Mouse (Mus musculus) midbrain, embryonic 10.5 days (tissue): ENCODE measurements around the gene Zcchc14. TPM values are rescaled to one million over a fixed set of nuclear protein-coding genes. Genes with fewer than 3 reads are reported as not detected.

ENCODE experiments used
- DNase-seq: peaks from one replicate; pipeline ENCODE4 v3.0.0-alpha.2; 2017; ENCODE audit warnings: low spot score
- H3K27ac ChIP-seq: fragments of 300-500 bp; sonication (generic); replicated peaks from 2 replicates; pipeline ENCODE4 v1.5.1; 2016; ENCODE audit warnings: mild to moderate bottlenecking
- H3K27me3 ChIP-seq: fragments of 300-500 bp; sonication (generic); 2 replicates; pipeline ENCODE4 v1.6.1; 2016; ENCODE audit warnings: low read depth, mild to moderate bottlenecking; ENCODE audit not compliant: poor library complexity, severe bottlenecking
- H3K36me3 ChIP-seq: fragments of 300-500 bp; sonication (generic); 2 replicates; pipeline ENCODE4 v1.6.1; 2016; ENCODE audit warnings: mild to moderate bottlenecking, moderate library complexity
- H3K4me1 ChIP-seq: fragments of 300-500 bp; sonication (generic); 2 replicates; pipeline ENCODE4 v1.6.1; 2016
- H3K4me3 ChIP-seq: fragments of 300-500 bp; sonication (generic); 2 replicates; pipeline ENCODE4 v1.5.1; 2016; ENCODE audit warnings: mild to moderate bottlenecking, moderate library complexity
- H3K9me3 ChIP-seq: fragments of 300-500 bp; sonication (generic); replicated peaks from 2 replicates; pipeline ENCODE4 v1.6.1; 2016; ENCODE audit warnings: mild to moderate bottlenecking
- WGBS: fragments of 180-500 bp; shearing (Covaris S2); methylation state at CpG from one replicate; pipeline ENCODE4 v1.1.7; 2016; 5-methylcytosine and 5-hydroxymethylcytosine counted together
- polyA plus RNA-seq: library from polyadenylated mRNA; unstranded; fragments of >200 nt; fragmentation: Nextera tagmentation; extraction: Ambion mirVana; gene quantifications from 2 replicates; pipeline ENCODE4 v1.2.1, GENCODE M21; 2016

The Zcchc14 gene
- polyA plus RNA-seq, 1 experiment from 2014 or later = 14.9 TPM

DNA sequence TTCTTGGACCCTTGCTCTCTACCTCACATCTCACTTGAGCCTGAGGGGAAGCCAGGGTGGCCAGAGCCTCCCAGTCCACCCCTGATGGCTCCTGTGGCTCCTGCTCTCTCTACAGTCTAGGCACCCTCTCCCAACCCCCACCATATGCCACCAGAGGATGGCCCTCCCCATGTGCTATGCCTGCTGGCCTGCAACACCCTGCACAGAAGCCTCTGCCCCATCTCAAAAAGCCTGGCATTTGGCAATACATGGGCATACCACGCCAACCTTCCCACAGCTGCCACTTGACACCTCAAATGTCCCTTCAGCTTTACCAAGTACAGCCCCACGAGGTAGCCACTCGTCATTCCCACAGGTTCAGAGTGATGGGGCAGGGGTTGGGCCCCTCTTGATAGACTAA lies 9.9 kb downstream of the Zcchc14 start:
- no peak overlapping the region for H3K4me3 ChIP-seq
- no peak for DNase-seq
- peaks cover 12% of the 10 kb centered on the region for H3K36me3 ChIP-seq
- H3K27me3 ChIP-seq = no peaks in the 10 kb centered on the region
- peaks cover 44% of the 10 kb centered on the region for H3K4me1 ChIP-seq
- H3K9me3 ChIP-seq = no peaks in the 10 kb centered on the region
- H3K27ac ChIP-seq = no peak overlapping the region
- 86% methylated on average over 3 of the region's 3 CpGs for WGBS

DNA sequence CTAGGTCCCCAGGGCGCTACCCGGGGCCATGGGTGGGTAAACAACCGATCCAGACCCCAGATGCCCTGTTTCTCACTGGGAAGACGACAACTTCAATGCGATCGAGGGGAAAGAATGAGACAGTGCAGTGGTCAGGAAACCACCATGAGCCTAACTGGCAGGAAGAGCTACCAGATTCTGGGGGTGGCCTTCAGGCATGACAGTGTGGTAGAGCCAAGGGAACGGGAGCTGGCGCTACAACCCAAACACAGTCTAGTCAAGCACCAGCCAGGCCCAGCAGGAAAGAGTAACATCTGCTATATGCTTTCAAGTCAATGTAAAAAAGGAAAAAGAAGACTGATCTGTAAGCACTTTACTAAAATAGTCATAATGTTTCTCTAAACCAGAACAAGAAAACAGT lies 16.5 kb downstream of the Zcchc14 start:
- Histone ChIP-seq H3K27ac (no peak overlapping the region), H3K4me3 (no peak overlapping the region), H3K4me1 (peaks cover 16% of the 10 kb centered on the region), H3K36me3 (peaks cover 37% of the 10 kb centered on the region), H3K9me3 (no peaks in the 10 kb centered on the region), H3K27me3 (no peaks in the 10 kb centered on the region)
- DNase-seq = no peak
- WGBS = 91% methylated on average over 8 of the region's 8 CpGs

DNA sequence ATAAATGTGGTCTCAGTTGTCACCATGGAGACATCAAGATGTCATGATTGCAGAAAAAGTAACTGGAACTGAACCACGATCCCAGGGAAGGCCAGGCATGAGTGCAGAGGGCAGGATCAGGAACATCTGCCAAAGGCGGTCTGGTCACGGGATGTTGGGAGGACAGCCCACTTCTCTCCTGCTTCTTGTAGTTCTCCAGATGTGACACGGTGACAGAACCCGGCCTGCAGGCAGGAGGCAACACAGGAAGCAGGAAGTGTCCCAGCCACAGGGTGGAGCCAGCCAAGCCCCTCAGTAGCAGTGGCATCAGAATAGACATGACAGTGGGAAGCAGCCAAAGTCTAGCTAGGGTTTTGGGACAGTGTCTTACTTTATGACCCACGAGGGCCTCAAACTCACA lies 17.2 kb downstream of the Zcchc14 start:
- DNase-seq = no peak
- WGBS = 88% methylated on average over 6 of the region's 6 CpGs
- H3K9me3 ChIP-seq = no peaks in the 10 kb centered on the region
- no peak overlapping the region for H3K4me3 ChIP-seq
- H3K4me1 ChIP-seq = peaks cover 16% of the 10 kb centered on the region
- H3K36me3 ChIP-seq = peaks cover 41% of the 10 kb centered on the region
- no peak overlapping the region for H3K27ac ChIP-seq
- H3K27me3 ChIP-seq = no peaks in the 10 kb centered on the region

DNA sequence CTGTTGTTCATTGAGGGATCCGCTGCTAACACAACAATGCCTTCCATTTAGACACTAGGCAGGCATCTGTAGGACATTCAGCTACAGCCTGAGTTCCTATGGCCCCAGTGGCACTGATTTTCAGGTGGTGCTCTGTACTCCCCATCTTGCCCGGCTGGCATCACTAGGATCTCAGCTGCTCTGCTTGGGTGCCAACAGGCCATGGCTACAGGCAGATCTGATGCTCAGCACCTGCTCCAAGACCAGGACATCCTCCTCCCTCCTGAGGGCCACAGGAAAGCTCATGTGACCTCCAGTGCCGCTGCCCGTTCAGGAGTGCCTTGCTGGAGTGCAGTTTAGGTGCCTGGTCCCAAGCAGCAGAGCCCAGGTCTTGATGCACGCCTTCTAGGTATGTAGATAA lies 20.3 kb downstream of the Zcchc14 start:
- Histone ChIP-seq H3K4me3 (no peak overlapping the region), H3K4me1 (peaks cover 16% of the 10 kb centered on the region), H3K27ac (0 out of 2 replicates have a peak overlapping the region, but pooled peaks have one; percentile 23), H3K36me3 (peaks cover 59% of the 10 kb centered on the region), H3K27me3 (no peaks in the 10 kb centered on the region), H3K9me3 (no peaks in the 10 kb centered on the region)
- DNase-seq = no peak
- WGBS = 87% methylated on average over 5 of the region's 5 CpGs

DNA sequence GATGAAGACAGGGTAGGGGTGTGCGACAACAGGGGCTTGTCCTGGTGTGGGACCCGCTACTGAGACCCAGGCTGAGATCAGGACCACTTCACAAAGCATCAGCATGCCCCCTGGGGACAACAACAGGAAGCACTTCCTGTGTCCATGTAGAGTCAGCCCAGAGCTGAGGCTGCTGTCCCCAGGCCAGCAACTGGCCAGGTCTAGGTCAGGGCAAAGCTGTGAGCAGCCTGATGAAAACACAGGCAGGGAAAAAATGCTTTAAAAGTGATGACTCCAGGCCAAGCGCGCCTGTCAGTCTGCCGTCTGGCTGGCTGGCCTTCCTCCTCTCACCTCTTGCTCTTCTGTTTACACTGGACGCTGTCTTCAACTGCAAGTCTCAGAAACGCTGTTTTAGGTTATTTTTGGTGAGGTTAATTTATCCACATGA lies 21.0 kb downstream of the Zcchc14 start:
- peaks cover 12% of the 10 kb centered on the region for H3K4me1 ChIP-seq
- no peak for DNase-seq
- H3K36me3 ChIP-seq = peaks cover 67% of the 10 kb centered on the region
- no peaks in the 10 kb centered on the region for H3K9me3 ChIP-seq
- 0 out of 2 replicates have a peak overlapping the region, but pooled peaks have one; percentile 23 for H3K27ac ChIP-seq
- 80% methylated on average over 7 of the region's 7 CpGs for WGBS
- no peak overlapping the region for H3K4me3 ChIP-seq
- H3K27me3 ChIP-seq = no peaks in the 10 kb centered on the region

DNA sequence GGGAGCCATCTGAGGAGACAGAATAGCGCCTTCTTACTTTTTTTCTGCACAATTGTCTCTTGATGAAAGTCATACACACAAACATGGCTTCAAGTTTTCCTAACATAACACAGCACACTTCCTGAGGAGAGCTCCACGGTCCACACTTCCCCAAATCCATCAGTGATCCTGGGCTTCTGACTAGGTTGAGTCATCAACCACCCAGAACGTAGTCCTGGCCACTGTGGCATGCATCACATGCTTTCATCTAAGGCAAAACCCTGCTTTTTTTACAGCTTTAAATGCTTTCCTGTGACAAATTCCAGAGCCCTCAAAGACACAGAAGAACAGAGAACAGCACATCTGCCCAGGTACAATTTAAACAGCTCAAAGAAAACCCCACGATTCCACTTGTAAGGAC lies 24.0 kb downstream of the Zcchc14 start:
- H3K36me3 ChIP-seq = peaks cover 66% of the 10 kb centered on the region
- H3K4me3 ChIP-seq = no peak overlapping the region
- no peak overlapping the region for H3K27ac ChIP-seq
- H3K9me3 ChIP-seq = no peaks in the 10 kb centered on the region
- peaks cover 20% of the 10 kb centered on the region for H3K4me1 ChIP-seq
- no peaks in the 10 kb centered on the region for H3K27me3 ChIP-seq
- 92% methylated on average over 4 of the region's 4 CpGs for WGBS
- no peak for DNase-seq

DNA sequence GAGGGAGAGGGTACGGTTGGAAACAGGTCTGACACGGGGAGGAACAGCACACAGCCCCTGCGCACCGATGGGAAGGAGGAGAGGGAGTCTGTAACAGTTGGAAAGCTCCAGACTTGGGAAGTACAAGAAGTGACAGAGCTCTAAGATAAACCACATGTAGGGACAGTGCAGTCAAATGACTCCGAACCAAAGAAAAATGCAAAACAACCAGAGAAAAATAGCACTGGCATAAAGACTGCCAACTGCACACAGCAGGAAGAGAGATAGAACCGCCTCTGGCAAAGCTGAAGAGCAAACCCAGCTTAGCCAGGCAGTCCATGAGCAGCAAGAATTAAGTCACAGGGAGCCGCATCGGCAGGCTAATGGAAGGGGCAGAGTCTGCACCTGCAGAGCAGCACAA lies 29.7 kb downstream of the Zcchc14 start:
- Histone ChIP-seq H3K9me3 (no peaks in the 10 kb centered on the region), H3K36me3 (peaks cover 53% of the 10 kb centered on the region), H3K27me3 (no peaks in the 10 kb centered on the region), H3K4me1 (peaks cover 9% of the 10 kb centered on the region), H3K4me3 (no peak overlapping the region), H3K27ac (no peak overlapping the region)
- no peak for DNase-seq
- WGBS = 89% methylated on average over 8 of the region's 8 CpGs

DNA sequence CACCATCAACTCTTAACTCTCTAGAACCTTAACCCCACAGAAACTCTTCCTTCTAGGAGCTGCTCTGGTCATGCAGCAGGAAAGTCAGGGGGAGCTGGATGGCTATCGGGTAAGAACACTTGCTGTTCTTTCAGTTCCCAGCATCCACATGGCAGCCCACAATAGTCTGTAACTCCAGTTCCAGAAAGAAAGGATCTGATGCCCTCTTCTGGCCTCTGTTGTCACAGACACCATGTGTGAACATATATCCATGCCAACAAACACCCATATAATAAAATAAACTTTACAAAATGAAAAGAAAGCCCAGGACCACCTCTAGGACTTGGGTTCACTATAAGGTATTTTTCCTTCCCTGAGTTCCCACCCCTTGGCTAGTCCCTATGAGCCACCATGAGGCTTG lies 30.8 kb downstream of the Zcchc14 start:
- Histone ChIP-seq H3K4me1 (peaks cover 9% of the 10 kb centered on the region), H3K36me3 (peaks cover 53% of the 10 kb centered on the region), H3K27ac (no peak overlapping the region), H3K27me3 (no peaks in the 10 kb centered on the region), H3K9me3 (no peaks in the 10 kb centered on the region), H3K4me3 (no peak overlapping the region)
- WGBS = 81% methylated on average over 1 of the region's 1 CpGs
- DNase-seq = no peak

DNA sequence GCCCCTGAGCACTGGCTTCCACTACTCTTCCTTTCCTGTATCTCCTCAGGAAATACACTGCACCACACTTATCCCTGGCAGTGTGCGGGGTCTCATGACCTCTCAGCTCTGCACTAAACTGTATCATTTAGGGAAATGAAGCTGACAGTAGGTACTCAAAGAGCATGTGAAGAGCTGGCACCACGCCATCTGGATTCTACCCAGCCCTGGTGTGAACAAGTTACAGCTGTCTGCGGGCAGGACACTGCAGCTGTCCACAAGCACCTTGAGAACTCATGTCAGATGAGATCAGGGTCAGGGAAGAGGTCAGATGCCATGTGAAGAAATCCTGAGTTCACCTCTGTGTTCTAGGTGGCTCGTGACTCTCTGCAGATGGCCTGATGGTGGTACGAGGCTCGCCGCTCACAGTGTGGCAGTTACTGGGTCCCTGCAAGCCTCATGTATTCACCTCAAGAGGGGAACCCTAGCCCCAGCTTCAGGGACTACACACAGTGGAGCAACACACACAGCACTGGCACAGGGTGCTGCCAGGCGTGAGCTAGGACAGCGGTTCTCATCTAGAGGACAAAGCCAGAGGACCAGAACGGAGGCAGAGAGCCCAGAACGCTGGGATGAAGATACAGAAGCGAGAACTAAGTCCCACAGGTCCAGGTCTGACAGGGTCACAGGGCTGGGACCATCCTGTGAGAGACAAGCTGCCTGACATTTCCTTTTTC lies 31.7 kb downstream of the Zcchc14 start:
- Histone ChIP-seq H3K36me3 (peaks cover 53% of the 10 kb centered on the region), H3K4me3 (no peak overlapping the region), H3K4me1 (peaks cover 8% of the 10 kb centered on the region), H3K9me3 (no peaks in the 10 kb centered on the region), H3K27ac (no peak overlapping the region), H3K27me3 (no peaks in the 10 kb centered on the region)
- DNase-seq = no peak
- 94% methylated on average over 12 of the region's 12 CpGs for WGBS

DNA sequence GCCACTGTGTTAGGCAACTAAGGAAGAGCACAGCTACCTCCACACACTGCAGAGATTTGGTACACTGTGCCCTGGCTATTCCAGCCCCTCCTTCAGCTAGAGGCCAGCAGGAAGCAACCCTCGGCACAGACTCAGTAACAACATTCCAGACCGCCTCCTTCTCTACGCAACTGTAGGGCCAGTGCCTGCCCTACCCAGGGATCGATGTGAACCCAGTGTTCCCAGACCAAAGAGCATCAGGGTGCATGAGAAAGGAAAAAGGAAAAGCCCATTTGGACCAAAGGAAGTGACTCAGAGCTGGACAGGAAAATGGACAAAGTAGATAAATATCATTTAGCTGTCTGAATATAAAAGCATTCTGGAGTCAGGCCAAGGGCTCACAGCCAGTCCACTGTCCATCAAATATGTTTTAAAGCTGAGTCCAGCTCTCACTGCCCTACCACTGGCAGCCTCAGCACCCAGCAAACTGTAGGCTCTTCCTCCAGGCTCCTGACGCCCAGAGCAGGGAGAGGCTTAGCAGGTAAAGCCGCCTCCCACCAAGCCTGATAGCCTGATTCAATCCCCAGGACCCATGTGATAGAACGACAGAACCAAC lies 33.2 kb downstream of the Zcchc14 start:
- Histone ChIP-seq H3K4me3 (no peak overlapping the region), H3K4me1 (no peaks in the 10 kb centered on the region), H3K9me3 (no peaks in the 10 kb centered on the region), H3K36me3 (peaks cover 53% of the 10 kb centered on the region), H3K27me3 (no peaks in the 10 kb centered on the region), H3K27ac (no peak overlapping the region)
- WGBS = 80% methylated on average over 7 of the region's 7 CpGs
- no peak for DNase-seq

DNA sequence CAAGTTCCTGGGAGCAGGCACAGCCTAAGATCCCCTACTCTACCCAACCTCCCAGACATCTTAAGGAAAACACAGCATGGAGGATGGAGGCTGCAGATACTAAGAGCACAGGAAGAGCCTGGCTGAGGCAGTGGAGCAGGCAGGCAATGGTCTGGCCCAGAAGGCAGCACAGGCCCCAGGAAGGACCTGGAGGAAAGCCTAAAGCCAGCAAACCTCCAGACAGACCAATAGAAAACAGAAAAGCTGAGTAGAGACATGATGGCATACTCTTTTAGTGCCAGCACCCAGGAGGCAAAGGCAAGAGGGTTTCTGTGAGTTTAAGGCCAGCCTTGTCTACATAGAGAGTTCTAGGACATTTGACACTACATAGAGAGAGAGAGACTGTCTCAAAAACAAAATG lies 39.3 kb downstream of the Zcchc14 start:
- H3K36me3 ChIP-seq = peaks cover 71% of the 10 kb centered on the region
- H3K4me3 ChIP-seq = no peak overlapping the region
- H3K4me1 ChIP-seq = no peaks in the 10 kb centered on the region
- no peaks in the 10 kb centered on the region for H3K9me3 ChIP-seq
- DNase-seq = no peak
- no peaks in the 10 kb centered on the region for H3K27me3 ChIP-seq
- H3K27ac ChIP-seq = no peak overlapping the region

DNA sequence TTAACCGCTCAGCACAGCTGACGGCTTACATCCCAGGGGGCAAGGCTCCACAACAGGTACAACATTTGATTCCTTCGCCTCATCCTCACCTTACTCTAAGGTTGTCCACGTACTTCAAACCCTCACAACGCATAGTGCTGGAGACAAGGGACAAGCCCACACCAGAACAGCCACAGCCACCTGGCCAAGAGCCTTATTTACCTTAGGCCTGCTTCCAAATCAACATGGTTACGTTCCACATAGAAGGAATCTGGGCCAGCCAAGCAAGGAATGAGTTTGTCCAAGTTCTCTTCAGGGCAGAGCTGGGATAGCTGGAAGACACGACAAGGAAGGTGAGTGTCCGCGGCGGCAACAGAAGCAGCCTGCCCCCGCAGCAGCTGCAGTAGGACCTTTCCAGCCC lies 42.8 kb downstream of the Zcchc14 start:
- Histone ChIP-seq H3K36me3 (peaks cover 71% of the 10 kb centered on the region), H3K4me3 (no peak overlapping the region), H3K4me1 (no peaks in the 10 kb centered on the region), H3K9me3 (no peaks in the 10 kb centered on the region), H3K27ac (no peak overlapping the region), H3K27me3 (no peaks in the 10 kb centered on the region)
- 94% methylated on average over 11 of the region's 11 CpGs for WGBS
- no peak for DNase-seq

DNA sequence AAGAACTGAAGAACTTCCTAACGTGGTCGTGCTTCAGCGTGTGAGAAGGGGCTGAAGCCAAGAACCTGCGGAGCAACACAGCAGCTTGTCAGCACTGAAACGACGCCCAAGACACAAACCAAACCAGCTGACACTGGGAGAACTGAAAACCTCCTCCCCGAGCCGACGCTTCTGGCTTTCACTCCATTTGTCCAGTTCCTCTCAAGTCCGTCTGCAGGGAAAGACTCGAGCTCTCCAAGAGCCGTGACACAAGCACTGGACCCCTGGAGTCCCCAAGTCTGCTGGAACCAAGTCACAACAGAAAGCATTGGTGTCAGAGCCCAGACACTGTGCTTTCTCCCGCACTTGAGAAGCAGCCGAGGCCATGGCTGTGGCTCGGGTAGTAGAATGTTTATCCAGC lies 43.5 kb downstream of the Zcchc14 start:
- no peak overlapping the region for H3K27ac ChIP-seq
- DNase-seq = no peak
- WGBS = 93% methylated on average over 15 of the region's 15 CpGs
- H3K27me3 ChIP-seq = no peaks in the 10 kb centered on the region
- no peaks in the 10 kb centered on the region for H3K9me3 ChIP-seq
- no peak overlapping the region for H3K4me3 ChIP-seq
- peaks cover 76% of the 10 kb centered on the region for H3K36me3 ChIP-seq
- no peaks in the 10 kb centered on the region for H3K4me1 ChIP-seq
